Mouse (Mus musculus): ENCODE results near the gene Tfec.

DNA sequence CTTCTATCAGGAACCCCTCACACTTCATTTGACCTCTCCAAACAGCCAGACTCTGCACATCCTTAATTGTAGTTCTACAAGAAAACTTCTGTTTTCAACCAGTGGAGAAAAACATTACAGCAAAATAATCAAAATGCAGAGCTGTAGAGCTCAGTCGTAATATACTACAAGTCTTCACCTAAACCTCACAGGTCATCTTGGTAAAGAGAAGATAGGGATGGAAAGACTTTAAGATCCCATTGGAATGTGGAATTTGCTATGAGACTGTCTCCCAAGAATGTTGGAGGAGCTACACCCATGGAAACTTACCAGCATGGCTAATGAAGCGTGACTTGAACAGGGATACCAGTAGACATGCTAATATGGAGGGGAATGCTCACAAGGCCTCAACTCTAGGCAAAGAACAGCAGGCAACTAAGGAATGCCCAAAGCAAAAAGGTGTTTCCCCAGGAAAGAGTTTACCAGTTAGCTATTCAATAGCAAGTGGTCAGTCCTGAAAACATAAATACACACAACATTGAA is 24.2 kb downstream of the Tfec start:
- no peak for TF ChIP-seq CTCF (IDR thresholded peaks at IDR 0.05; ENCODE audit: low read depth, low read length)
- no peak for TF ChIP-seq GATA1 (IDR thresholded peaks at IDR 0.05; ENCODE audit: borderline replicate concordance, low read length)
- TF ChIP-seq TAL1 (conservative IDR thresholded peaks at IDR 0.05; ENCODE audit: low read depth, low read length), result no peak
- TF ChIP-seq POLR2AphosphoS5 (IDR thresholded peaks at IDR 0.05; ENCODE audit: insufficient replicate concordance, low read depth, low read length), result no peak
- no peak for TF ChIP-seq GATA2 (IDR thresholded peaks at IDR 0.05; ENCODE audit: borderline replicate concordance, low read depth, low read length)
